In genomic region chr17:25728009-25728270, GRCm38 (mm10) we compare ENCODE assay signal across 8 mouse cellular contexts. TPM values are rescaled to one million over a fixed set of nuclear protein-coding genes. Genes with fewer than 3 reads are reported as not detected.
DNase-seq lines count a peak whose midpoint lies in the region; ATAC-seq and TF ChIP-seq lines count a peak whose summit lies in the region.

No protein-coding gene starts in this region.

- TF ChIP-seq POLR2A in cerebellum, adult 2 months (IDR thresholded peaks at IDR 0.05; ENCODE audit: borderline replicate concordance, insufficient read depth, low read length), result no peak

- peak overlapping the region; percentile 97 for H3K4me2 ChIP-seq in limb, embryonic 11.5 days (ENCODE audit: low read depth, severe bottlenecking)
- peak overlapping the region; percentile 82 for H3K4me2 ChIP-seq in stomach, embryonic 14.5 days (replicated peaks; ENCODE audit: low read depth, low read length)

- H3K4me3 ChIP-seq in cerebellum, adult 2 months (replicated peaks; ENCODE audit: insufficient read depth, low read depth, low read length), result peak overlapping the region; percentile 95
- peak overlapping the region; percentile 95 for H3K4me3 ChIP-seq in megakaryocyte, embryonic 14.5 days (replicated peaks)
- H3K4me3 ChIP-seq in limb, embryonic 11.5 days (ENCODE audit: low read depth, low read length), result peak overlapping the region; percentile 67
- peak overlapping the region; percentile 58 for H3K4me3 ChIP-seq in stomach, embryonic 14.5 days (ENCODE audit: low read depth, low read length)

- WGBS in cerebellum, adult 2 months, result 10% methylated on average over 4 of the region's 4 CpGs
- 26% methylated on average over 4 of the region's 4 CpGs for WGBS in limb, embryonic 11.5 days
- 30% methylated on average over 4 of the region's 4 CpGs for WGBS in stomach, embryonic 14.5 days

- H3K36me3 ChIP-seq in megakaryocyte, embryonic 14.5 days (replicated peaks; ENCODE audit: low read length), result peaks cover 50% of the 10 kb centered on the region
- peaks cover 4% of the 10 kb centered on the region; the same call in 1 of the 2 replicates for H3K36me3 ChIP-seq in limb, embryonic 11.5 days (ENCODE audit: control insufficient read depth, insufficient read depth, low read length)
- no peaks in the 10 kb centered on the region; the same call in 1 of the 2 replicates for H3K36me3 ChIP-seq in stomach, embryonic 14.5 days (ENCODE audit: control insufficient read depth, insufficient read depth, low read length)

- DNase-seq in cerebellum, adult 2 months, result no peak
- no peak for DNase-seq in cerebellum, adult 11 months
- no peak for DNase-seq in limb, embryonic 11.5 days (ENCODE audit: low spot score)
- DNase-seq in natural killer cell, adult 2 months (ENCODE audit: low spot score in 2 of 2), result no peak
- DNase-seq in testis, postnatal 10 days (ENCODE audit: low spot score), result no peak

- peaks cover 9% of the 10 kb centered on the region for H3K4me1 ChIP-seq in cerebellum, adult 2 months (ENCODE audit: control insufficient read depth, insufficient read depth, low read length)
- H3K4me1 ChIP-seq in megakaryocyte, embryonic 14.5 days, result peaks cover 35% of the 10 kb centered on the region
- H3K4me1 ChIP-seq in limb, embryonic 11.5 days (ENCODE audit: control insufficient read depth, insufficient read depth, low read length), result peaks cover 13% of the 10 kb centered on the region
- H3K4me1 ChIP-seq in stomach, embryonic 14.5 days (ENCODE audit: control insufficient read depth, insufficient read depth, low read length), result peaks cover 11% of the 10 kb centered on the region

- H3K27me3 ChIP-seq in cerebellum, adult 2 months (ENCODE audit: control insufficient read depth, insufficient read depth, low read length), result no peaks in the 10 kb centered on the region
- H3K27me3 ChIP-seq in megakaryocyte, embryonic 14.5 days (replicated peaks), result no peaks in the 10 kb centered on the region
- H3K27me3 ChIP-seq in limb, embryonic 11.5 days (ENCODE audit: control insufficient read depth, insufficient read depth, low read length), result no peaks in the 10 kb centered on the region
- H3K27me3 ChIP-seq in stomach, embryonic 14.5 days (ENCODE audit: control insufficient read depth, insufficient read depth, low read length), result no peaks in the 10 kb centered on the region

- no peak for ATAC-seq in megakaryocyte, adult 5-6 weeks (ENCODE audit: poor library complexity, severe bottlenecking)
- ATAC-seq in limb, embryonic 11.5 days (ENCODE audit: insufficient number of reproducible peaks, low FRiP score, low TSS enrichment, low read depth), result no peak
- no peak for ATAC-seq in stomach, embryonic 14.5 days (ENCODE audit: insufficient number of reproducible peaks, insufficient read depth, low FRiP score, low read depth)

- no peak overlapping the region for H3K27ac ChIP-seq in cerebellum, adult 2 months (ENCODE audit: insufficient read depth, low read length)
- no peak overlapping the region for H3K27ac ChIP-seq in limb, embryonic 11.5 days (replicated peaks; ENCODE audit: low read depth, low read length)
- H3K27ac ChIP-seq in stomach, embryonic 14.5 days (ENCODE audit: low read length), result no peak overlapping the region

- TF ChIP-seq CTCF in cerebellum, adult 2 months (IDR thresholded peaks at IDR 0.05; ENCODE audit: borderline replicate concordance, insufficient read depth, low read depth, low read length), result no peak

- no peaks in the 10 kb centered on the region for H3K9me3 ChIP-seq in megakaryocyte, embryonic 14.5 days
- no peaks in the 10 kb centered on the region for H3K9me3 ChIP-seq in limb, embryonic 11.5 days (ENCODE audit: control insufficient read depth, low read length)
- no peaks in the 10 kb centered on the region for H3K9me3 ChIP-seq in stomach, embryonic 14.5 days (ENCODE audit: control insufficient read depth, low read depth, low read length)

- H3K9ac ChIP-seq in limb, embryonic 11.5 days (ENCODE audit: low read length), result peak overlapping the region; percentile 68
- peak overlapping the region; percentile 77 for H3K9ac ChIP-seq in stomach, embryonic 14.5 days (replicated peaks; ENCODE audit: low read depth, low read length)

RNA-seq across cellular contexts. Expression of gene Rpusd1, which starts 0.5 kb away (rescaled TPM):
- 96.4 and 97.4 TPM in 2 replicates for polyA plus RNA-seq in cerebellum, adult 2 months (2012; rRNA removed)
- polyA plus RNA-seq in megakaryocyte, embryonic 14.5 days (2012; ENCODE audit: insufficient read depth, low replicate concordance), result 27.9 and 63.5 TPM in 2 replicates
- 6.0 and 7.0 TPM in 2 replicates for total RNA-seq in megakaryocyte, adult 5-6 weeks (2015)
- 3.9 TPM in 2 replicates for total RNA-seq in megakaryocyte, adult 5-6 weeks (2017)
- polyA plus RNA-seq in limb, embryonic 11.5 days (2014; fragmentation: Nextera tagmentation; extraction: Ambion mirVana), result 20.4 and 23.4 TPM in 2 replicates
- polyA plus RNA-seq in stomach, embryonic 14.5 days (2014; fragmentation: Nextera tagmentation; extraction: Ambion mirVana), result 22.1 and 25.0 TPM in 2 replicates

RNA-seq across cellular contexts. Expression of gene Chtf18, which starts 0.7 kb away (rescaled TPM):
- polyA plus RNA-seq in cerebellum, adult 2 months (2012; rRNA removed), result 3.7 and 4.1 TPM in 2 replicates
- 4.6 and 30.7 TPM in 2 replicates for polyA plus RNA-seq in megakaryocyte, embryonic 14.5 days (2012; ENCODE audit: insufficient read depth, low replicate concordance)
- 11.2 and 17.1 TPM in 2 replicates for total RNA-seq in megakaryocyte, adult 5-6 weeks (2015)
- 19.9 and 21.8 TPM in 2 replicates for total RNA-seq in megakaryocyte, adult 5-6 weeks (2017)
- polyA plus RNA-seq in limb, embryonic 11.5 days (2014; fragmentation: Nextera tagmentation; extraction: Ambion mirVana), result 29.1 and 31.5 TPM in 2 replicates
- polyA plus RNA-seq in stomach, embryonic 14.5 days (2014; fragmentation: Nextera tagmentation; extraction: Ambion mirVana), result 17.3 and 18.6 TPM in 2 replicates

RNA-seq across cellular contexts. Expression of gene Mslnl, which starts 7.9 kb away (rescaled TPM):
- 0.73 and 1.1 TPM in 2 replicates for polyA plus RNA-seq in cerebellum, adult 2 months (2012; rRNA removed)
- polyA plus RNA-seq in megakaryocyte, embryonic 14.5 days (2012; ENCODE audit: insufficient read depth, low replicate concordance), result 1.1 TPM in 1 of 2 replicates, not detected in the other
- total RNA-seq in megakaryocyte, adult 5-6 weeks (2015), result 0.16 TPM in 1 of 2 replicates, not detected in the other
- total RNA-seq in megakaryocyte, adult 5-6 weeks (2017), result not detected in 2 replicates
- not detected in 2 replicates for polyA plus RNA-seq in limb, embryonic 11.5 days (2014; fragmentation: Nextera tagmentation; extraction: Ambion mirVana)
- polyA plus RNA-seq in stomach, embryonic 14.5 days (2014; fragmentation: Nextera tagmentation; extraction: Ambion mirVana), result not detected in 2 replicates

RNA-seq across cellular contexts. Expression of gene Gng13, which starts 11.0 kb away (rescaled TPM):
- 489 and 519 TPM in 2 replicates for polyA plus RNA-seq in cerebellum, adult 2 months (2012; rRNA removed)
- not detected in 2 replicates for polyA plus RNA-seq in megakaryocyte, embryonic 14.5 days (2012; ENCODE audit: insufficient read depth, low replicate concordance)
- total RNA-seq in megakaryocyte, adult 5-6 weeks (2015), result not detected in 2 replicates
- not detected in 2 replicates for total RNA-seq in megakaryocyte, adult 5-6 weeks (2017)
- polyA plus RNA-seq in limb, embryonic 11.5 days (2014; fragmentation: Nextera tagmentation; extraction: Ambion mirVana), result 3.2 and 9.7 TPM in 2 replicates
- polyA plus RNA-seq in stomach, embryonic 14.5 days (2014; fragmentation: Nextera tagmentation; extraction: Ambion mirVana), result 1.7 and 3.7 TPM in 2 replicates

RNA-seq across cellular contexts. Expression of gene Msln, which starts 26.2 kb away (rescaled TPM):
- 0.21 and 0.38 TPM in 2 replicates for polyA plus RNA-seq in cerebellum, adult 2 months (2012; rRNA removed)
- not detected in 2 replicates for polyA plus RNA-seq in megakaryocyte, embryonic 14.5 days (2012; ENCODE audit: insufficient read depth, low replicate concordance)
- total RNA-seq in megakaryocyte, adult 5-6 weeks (2015), result not detected in 2 replicates
- total RNA-seq in megakaryocyte, adult 5-6 weeks (2017), result not detected in 2 replicates
- 0.14 and 0.24 TPM in 2 replicates for polyA plus RNA-seq in limb, embryonic 11.5 days (2014; fragmentation: Nextera tagmentation; extraction: Ambion mirVana)
- polyA plus RNA-seq in stomach, embryonic 14.5 days (2014; fragmentation: Nextera tagmentation; extraction: Ambion mirVana), result 29.5 and 36.0 TPM in 2 replicates
